Mouse (Mus musculus) MEL (cell line): ENCODE results near the gene Sparcl1. TPM values are rescaled to one million over a fixed set of nuclear protein-coding genes. Genes with fewer than 3 reads are reported as not detected.

Experiments used
- DNase-seq: peaks from one replicate; pipeline ENCODE4 v3.0.0; 2011; ENCODE audit warnings: low read depth, low spot score
- H3K27ac ChIP-seq: 2 replicates; pipeline ENCODE4 v1.5.1; 2012; ENCODE audit warnings: low read depth, mild to moderate bottlenecking, control low read depth, low read length, moderate library complexity; ENCODE audit not compliant: control insufficient read depth
- H3K27me3 ChIP-seq, 2 experiments: fragments of 150-350 bp in 1 of 2; sonication (generic) in 1 of 2; 2 replicates each; pipeline ENCODE4 v1.6.1; 2012; ENCODE audit warnings: low read length in 2 of 2, mild to moderate bottlenecking in 2 of 2, improper control_type of control experiment in 1 of 2, moderate library complexity in 1 of 2; ENCODE audit not compliant: insufficient read depth in 2 of 2, control insufficient read depth in 1 of 2
- H3K36me3 ChIP-seq, 2 experiments: 2 replicates each; pipeline ENCODE4 v1.6.1; 2012 to 2014; ENCODE audit warnings: low read length in 2 of 2, improper control_type of control experiment in 1 of 2, inconsistent platforms in 1 of 2, mild to moderate bottlenecking in 1 of 2; ENCODE audit not compliant: insufficient read depth in 2 of 2, control insufficient read depth in 1 of 2
- H3K4me1 ChIP-seq, 2 experiments: fragments of 150-350 bp in 1 of 2; sonication (generic) in 1 of 2; 2 replicates each; pipeline ENCODE4 v1.6.1; 2012; ENCODE audit warnings: low read length in 2 of 2, improper control_type of control experiment in 1 of 2, mild to moderate bottlenecking in 1 of 2; ENCODE audit not compliant: insufficient read depth in 2 of 2, control insufficient read depth in 1 of 2
- H3K4me3 ChIP-seq, 2 experiments: fragments of 150-350 bp in 1 of 2; sonication (generic) in 1 of 2; 2 replicates each; pipeline ENCODE4 v1.5.1; 2012; ENCODE audit warnings: low read depth in 2 of 2, low read length in 2 of 2, mild to moderate bottlenecking in 2 of 2, moderate library complexity in 2 of 2, control low read depth in 1 of 2, improper control_type of control experiment in 1 of 2; ENCODE audit not compliant: control insufficient read depth in 1 of 2, insufficient read depth in 1 of 2
- H3K79me2 ChIP-seq: 2 replicates; pipeline ENCODE4 v1.6.1; 2012; ENCODE audit warnings: mild to moderate bottlenecking, low read length, moderate library complexity; ENCODE audit not compliant: control insufficient read depth, poor library complexity, insufficient read depth
- H3K9ac ChIP-seq: 2 replicates; pipeline ENCODE4 v1.6.1; 2012; ENCODE audit warnings: low read depth, mild to moderate bottlenecking, control low read depth, low read length, moderate library complexity; ENCODE audit not compliant: control insufficient read depth, poor library complexity, severe bottlenecking
- H3K9me3 ChIP-seq: fragments of 150-350 bp; sonication (generic); replicated peaks from 2 replicates; pipeline ENCODE4 v1.6.1; 2012; ENCODE audit warnings: mild to moderate bottlenecking, low read length, improper control_type of control experiment, moderate library complexity; ENCODE audit not compliant: insufficient read depth
- BHLHE40 ChIP-seq: IDR thresholded peaks from 2 replicates; pipeline ENCODE4 v1.6.1; 2012; ENCODE audit warnings: low read depth, mild to moderate bottlenecking, inconsistent platforms, low read length, improper control_type of control experiment, borderline replicate concordance
- CHD1 ChIP-seq: IDR thresholded peaks from 2 replicates; pipeline ENCODE4 v1.6.1; 2012; ENCODE audit warnings: low read depth, mild to moderate bottlenecking, inconsistent platforms, low read length, improper control_type of control experiment
- CHD2 ChIP-seq: IDR thresholded peaks from 2 replicates; pipeline ENCODE4 v1.6.1; 2011; ENCODE audit warnings: low read length, improper control_type of control experiment
- CTCF ChIP-seq, 3 experiments: IDR thresholded peaks in 2 of 3; conservative IDR thresholded peaks in 1 of 3; 2 replicates each; pipeline ENCODE4 v1.5.1; 2011 to 2012; ENCODE audit warnings: low read length in 3 of 3, low read depth in 2 of 3, mild to moderate bottlenecking in 2 of 3, improper control_type of control experiment in 1 of 3, inconsistent platforms in 1 of 3, mixed read lengths in 1 of 3, moderate library complexity in 1 of 3; ENCODE audit not compliant: control insufficient read depth in 1 of 3, insufficient read depth in 1 of 3, poor library complexity in 1 of 3, severe bottlenecking in 1 of 3
- E2F4 ChIP-seq: IDR thresholded peaks from 2 replicates; pipeline ENCODE4 v1.6.1; 2011; ENCODE audit warnings: low read depth, low read length, improper control_type of control experiment, borderline replicate concordance
- ELF1 ChIP-seq: IDR thresholded peaks from 2 replicates; pipeline ENCODE4 v1.6.1; 2014; ENCODE audit warnings: low read depth, mild to moderate bottlenecking, inconsistent platforms, low read length, improper control_type of control experiment, moderate library complexity
- EP300 ChIP-seq, 2 experiments: IDR thresholded peaks; 2 replicates each; pipeline ENCODE4 v1.6.1; 2011; ENCODE audit warnings: improper control_type of control experiment in 2 of 2, low read length in 2 of 2, low read depth in 1 of 2, mild to moderate bottlenecking in 1 of 2
- ETS1 ChIP-seq: IDR thresholded peaks from 2 replicates; pipeline ENCODE4 v1.6.1; 2012; ENCODE audit warnings: low read depth, mild to moderate bottlenecking, inconsistent platforms, low read length, improper control_type of control experiment, moderate library complexity
- GATA1 ChIP-seq: IDR thresholded peaks from 2 replicates; pipeline ENCODE4 v1.6.1; 2011; ENCODE audit warnings: low read depth, low read length, improper control_type of control experiment
- HCFC1 ChIP-seq: IDR thresholded peaks from 2 replicates; pipeline ENCODE4 v1.6.1; 2012; ENCODE audit warnings: low read depth, mild to moderate bottlenecking, inconsistent platforms, low read length, improper control_type of control experiment, moderate library complexity
- JUND ChIP-seq: IDR thresholded peaks from 2 replicates; pipeline ENCODE4 v1.6.1; 2011; ENCODE audit warnings: low read depth, mild to moderate bottlenecking, improper control_type of control experiment, low read length
- KAT2A ChIP-seq: conservative IDR thresholded peaks from 2 replicates; pipeline ENCODE4 v1.6.1; 2012; ENCODE audit warnings: low read depth, low read length, improper control_type of control experiment, inconsistent platforms
- MAFK ChIP-seq: IDR thresholded peaks from 2 replicates; pipeline ENCODE4 v1.6.1; 2011; ENCODE audit warnings: low read depth, mild to moderate bottlenecking, low read length, improper control_type of control experiment, borderline replicate concordance
- MAZ ChIP-seq: IDR thresholded peaks from 2 replicates; pipeline ENCODE4 v1.6.1; 2012; ENCODE audit warnings: low read depth, mild to moderate bottlenecking, inconsistent platforms, low read length, improper control_type of control experiment
- MEF2A ChIP-seq: IDR thresholded peaks from 2 replicates; pipeline ENCODE4 v1.6.1; 2014; ENCODE audit warnings: low read depth, mild to moderate bottlenecking, inconsistent platforms, low read length, improper control_type of control experiment; ENCODE audit not compliant: poor library complexity, insufficient replicate concordance, severe bottlenecking; ENCODE audit errors: extremely low read depth
- MYB ChIP-seq: IDR thresholded peaks from 2 replicates; pipeline ENCODE4 v1.6.1; 2011; ENCODE audit warnings: mild to moderate bottlenecking, low read depth, low read length, improper control_type of control experiment
- POLR2A ChIP-seq, 2 experiments: IDR thresholded peaks; 2 replicates each; pipeline ENCODE4 v1.6.1; 2011 to 2012; ENCODE audit warnings: low read length in 2 of 2, mild to moderate bottlenecking in 2 of 2, control low read depth in 1 of 2, improper control_type of control experiment in 1 of 2, low read depth in 1 of 2, moderate library complexity in 1 of 2; ENCODE audit not compliant: control insufficient read depth in 1 of 2, insufficient read depth in 1 of 2, poor library complexity in 1 of 2
- POLR2AphosphoS2 ChIP-seq: IDR thresholded peaks from 2 replicates; pipeline ENCODE4 v1.6.1; 2011; ENCODE audit warnings: low read length, improper control_type of control experiment
- POLR2AphosphoS5 ChIP-seq: IDR thresholded peaks from 2 replicates; pipeline ENCODE4 v1.6.1; 2012; ENCODE audit warnings: low read depth, borderline replicate concordance, mild to moderate bottlenecking, inconsistent platforms, low read length, moderate library complexity, mixed read lengths
- RAD21 ChIP-seq: IDR thresholded peaks from 2 replicates; pipeline ENCODE4 v1.6.1; 2011; ENCODE audit warnings: mild to moderate bottlenecking, low read depth, low read length, improper control_type of control experiment
- RCOR1 ChIP-seq: IDR thresholded peaks from 2 replicates; pipeline ENCODE4 v1.6.1; 2012; ENCODE audit warnings: low read depth, mild to moderate bottlenecking, inconsistent platforms, low read length, improper control_type of control experiment
- SIN3A ChIP-seq: IDR thresholded peaks from 2 replicates; pipeline ENCODE4 v1.6.1; 2012; ENCODE audit warnings: low read length, improper control_type of control experiment, inconsistent platforms
- SMC3 ChIP-seq: IDR thresholded peaks from 2 replicates; pipeline ENCODE4 v1.6.1; 2011; ENCODE audit warnings: low read depth, low read length, improper control_type of control experiment
- TBP ChIP-seq: IDR thresholded peaks from 2 replicates; pipeline ENCODE4 v1.8.0; 2011; ENCODE audit warnings: low read depth, low read length, improper control_type of control experiment
- USF1 ChIP-seq: IDR thresholded peaks from 2 replicates; pipeline ENCODE4 v1.6.1; 2014; ENCODE audit warnings: low read depth, mild to moderate bottlenecking, inconsistent platforms, low read length, improper control_type of control experiment, moderate library complexity
- USF2 ChIP-seq, 2 experiments: IDR thresholded peaks; 2 replicates each; pipeline ENCODE4 v1.6.1; 2011 to 2012; ENCODE audit warnings: improper control_type of control experiment in 2 of 2, low read length in 2 of 2, borderline replicate concordance in 1 of 2, inconsistent platforms in 1 of 2, low read depth in 1 of 2, mild to moderate bottlenecking in 1 of 2; ENCODE audit not compliant: insufficient read depth in 1 of 2
- ZC3H11A ChIP-seq: IDR thresholded peaks from 2 replicates; pipeline ENCODE4 v1.6.1; 2012; ENCODE audit warnings: low read depth, mild to moderate bottlenecking, inconsistent platforms, low read length, improper control_type of control experiment
- polyA plus RNA-seq, 2 experiments: library from polyadenylated mRNA; stranded (reverse) in 1 of 2; unstranded in 1 of 2; fragments of >175 nt in 1 of 2; fragments of >200 nt in 1 of 2; gene quantifications; 2 replicates each; pipeline versions ENCODE4 v1.2.1 to v1.2.4; 2012; ENCODE audit warnings: low replicate concordance in 2 of 2, low read depth in 1 of 2; ENCODE audit not compliant: insufficient read length in 2 of 2, insufficient read depth in 1 of 2, missing spikeins in 1 of 2
- total RNA-seq: library from RNA; depleted of rRNA; stranded (reverse); fragments of 300-350 nt; gene quantifications from 2 replicates; pipeline ENCODE4 v1.2.3, GENCODE M21; 2012

Sparcl1 gene
- total and polyA plus RNA-seq, 3 experiments: not detected

- Histone ChIP-seq H3K27ac (no peak overlapping the region), H3K79me2 (no peaks in the 10 kb centered on the region), H3K36me3 (no peaks in the 10 kb centered on the region), H3K9ac (no peak overlapping the region), H3K9me3 (no peaks in the 10 kb centered on the region), H3K4me1 (no peaks in the 10 kb centered on the region), H3K27me3 (peaks cover 0 to 2% of the 10 kb centered on the region in 2 experiments; a peak in 1 of 4 replicates), H3K4me3 (no peak overlapping the region)
- TF ChIP-seq ETS1 (no peak), MAFK (no peak), POLR2A (IDR thresholded peaks at IDR 0.05; ENCODE audit: control insufficient read depth in 1 of 2, insufficient read depth in 1 of 2, low read depth in 1 of 2, low read length in 2 of 2, poor library complexity in 1 of 2) (no peak), JUND (no peak), EP300 (IDR thresholded peaks at IDR 0.05; ENCODE audit: low read depth in 1 of 2, low read length in 2 of 2) (no peak), POLR2AphosphoS5 (no peak), GATA1 (no peak), HCFC1 (no peak), CHD2 (no peak), USF2 (IDR thresholded peaks at IDR 0.05; ENCODE audit: borderline replicate concordance in 1 of 2, insufficient read depth in 1 of 2, low read depth in 1 of 2, low read length in 2 of 2) (no peak), ZC3H11A (no peak), USF1 (no peak), MYB (no peak), BHLHE40 (no peak), E2F4 (no peak), MEF2A (no peak)
- DNase-seq: no peak
Measured at GRCm38 (mm10) chr5:104109516-104109915, 4.0 kb downstream of the Sparcl1 start.

GRCm38 (mm10) chr5:104108879-104109369, 4.6 kb downstream of the Sparcl1 start:
- H3K36me3 ChIP-seq: no peaks in the 10 kb centered on the region
- no peak for DNase-seq
- H3K79me2 ChIP-seq: no peaks in the 10 kb centered on the region
- H3K9me3 ChIP-seq: no peaks in the 10 kb centered on the region
- no peak overlapping the region for H3K4me3 ChIP-seq
- no peaks in the 10 kb centered on the region for H3K4me1 ChIP-seq
- no peak overlapping the region for H3K27ac ChIP-seq
- no peak overlapping the region for H3K9ac ChIP-seq
- TF ChIP-seq CTCF (IDR thresholded peaks at IDR 0.05 in 2 of 3, conservative IDR thresholded peaks at IDR 0.05 in 1 of 3; ENCODE audit: control insufficient read depth in 1 of 3, insufficient read depth in 1 of 3, low read depth in 2 of 3, low read length in 3 of 3, poor library complexity in 1 of 3, severe bottlenecking in 1 of 3) (no peak), SMC3 (no peak), KAT2A (no peak), MAZ (no peak), USF1 (no peak), POLR2AphosphoS5 (no peak), RCOR1 (no peak), SIN3A (no peak), CHD1 (no peak), ELF1 (no peak), POLR2AphosphoS2 (no peak), TBP (no peak), RAD21 (no peak), ETS1 (no peak), CHD2 (no peak), POLR2A (IDR thresholded peaks at IDR 0.05; ENCODE audit: control insufficient read depth in 1 of 2, insufficient read depth in 1 of 2, low read depth in 1 of 2, low read length in 2 of 2, poor library complexity in 1 of 2) (no peak)
- H3K27me3 ChIP-seq: peaks cover 0 to 2% of the 10 kb centered on the region in 2 experiments; a peak in 1 of 4 replicates
